Mouse (Mus musculus) hindbrain, embryonic 11.5 days (tissue): Measurements from ENCODE around the gene E2f8. TPM values are rescaled to one million over a fixed set of nuclear protein-coding genes. Genes with fewer than 3 reads are reported as not detected.

Experiments
- ATAC-seq: fragments of 200-750 bp; cut with Nextera tagmentation; 2 replicates; pipeline ENCODE4 v1.8.0; 2017; ENCODE audit warnings: mild to moderate bottlenecking, moderate TSS enrichment, moderate library complexity; ENCODE audit not compliant: low FRiP score
- DNase-seq: peaks from one replicate; pipeline ENCODE4 v3.0.0-alpha.2; 2015; ENCODE audit warnings: low spot score
- H3K27ac ChIP-seq: fragments of 300-500 bp; sonication (generic); 2 replicates; pipeline ENCODE4 v1.5.1; 2014; ENCODE audit warnings: mild to moderate bottlenecking, low read depth, low read length
- H3K27me3 ChIP-seq: fragments of 300-500 bp; sonication (generic); 2 replicates; pipeline ENCODE4 v1.6.1; 2014; ENCODE audit warnings: mild to moderate bottlenecking, low read length, moderate library complexity, mixed read lengths; ENCODE audit not compliant: control insufficient read depth, insufficient read depth
- H3K36me3 ChIP-seq: fragments of 300-500 bp; sonication (generic); 2 replicates; pipeline ENCODE4 v1.6.1; 2014; ENCODE audit warnings: mild to moderate bottlenecking, low read length, moderate library complexity, mixed read lengths; ENCODE audit not compliant: control insufficient read depth, insufficient read depth
- H3K4me1 ChIP-seq: fragments of 300-500 bp; sonication (generic); replicated peaks from 2 replicates; pipeline ENCODE4 v1.6.1; 2014; ENCODE audit warnings: low read length, mixed read lengths; ENCODE audit not compliant: control insufficient read depth, insufficient read depth
- H3K4me2 ChIP-seq: fragments of 300-500 bp; sonication (generic); replicated peaks from 2 replicates; pipeline ENCODE4 v1.6.1; 2014; ENCODE audit warnings: mild to moderate bottlenecking, low read depth, low read length
- H3K4me3 ChIP-seq: fragments of 300-500 bp; sonication (generic); 2 replicates; pipeline ENCODE4 v1.5.1; 2014; ENCODE audit warnings: low read depth, low read length
- H3K9ac ChIP-seq: fragments of 300-500 bp; sonication (generic); 2 replicates; pipeline ENCODE4 v1.6.1; 2014; ENCODE audit warnings: low read depth, low read length
- H3K9me3 ChIP-seq: fragments of 300-500 bp; sonication (generic); 2 replicates; pipeline ENCODE4 v1.6.1; 2016; ENCODE audit warnings: low read length; ENCODE audit not compliant: control insufficient read depth
- whole genome bisulfite sequencing: fragments of 180-500 bp; shearing (Covaris S2); extraction: QIAGEN DNeasy Blood & Tissue Kit; methylation state at CpG from one replicate; pipeline ENCODE4 v1.1.7; 2014; 5-methylcytosine and 5-hydroxymethylcytosine counted together
- polyA plus RNA-seq: library from polyadenylated mRNA; unstranded; fragments of >200 nt; fragmentation: Nextera tagmentation; extraction: Ambion mirVana; gene quantifications from 2 replicates; pipeline ENCODE4 v1.2.1, GENCODE M21; 2014

The E2f8 gene
- polyA plus RNA-seq, 1 experiment from 2014 or later: 17.1 TPM

DNA sequence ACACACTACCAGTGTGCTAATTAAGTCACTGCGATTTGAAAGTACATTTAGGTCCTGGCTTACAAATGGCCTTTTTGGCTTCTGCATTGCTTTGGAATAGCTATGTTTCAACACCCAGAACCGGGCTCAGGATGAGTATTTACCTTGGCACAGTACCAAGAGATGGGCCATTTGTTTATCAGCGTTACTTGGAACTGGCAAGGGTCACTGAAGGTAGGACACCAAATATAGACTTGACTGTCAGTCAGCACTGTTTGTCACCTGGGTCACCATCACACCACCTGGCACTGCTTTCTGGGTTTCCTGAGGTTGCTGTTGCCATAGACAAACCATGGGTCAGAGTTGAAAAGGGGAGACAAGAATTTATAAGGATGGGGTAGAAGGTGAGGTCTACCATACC, 39.0 kb downstream of the E2f8 start:
- no peak overlapping the region for H3K4me3 ChIP-seq
- no peaks in the 10 kb centered on the region for H3K4me1 ChIP-seq
- H3K27me3 ChIP-seq: peaks cover 70% of the 10 kb centered on the region
- ATAC-seq (no peak), DNase-seq (no peak)
- H3K27ac ChIP-seq: no peak overlapping the region
- no peak overlapping the region for H3K4me2 ChIP-seq
- no peak overlapping the region for H3K9ac ChIP-seq
- H3K9me3 ChIP-seq: no peaks in the 10 kb centered on the region
- H3K36me3 ChIP-seq: no peaks in the 10 kb centered on the region
- 83% methylated on average over 3 of the region's 3 CpGs for WGBS

DNA sequence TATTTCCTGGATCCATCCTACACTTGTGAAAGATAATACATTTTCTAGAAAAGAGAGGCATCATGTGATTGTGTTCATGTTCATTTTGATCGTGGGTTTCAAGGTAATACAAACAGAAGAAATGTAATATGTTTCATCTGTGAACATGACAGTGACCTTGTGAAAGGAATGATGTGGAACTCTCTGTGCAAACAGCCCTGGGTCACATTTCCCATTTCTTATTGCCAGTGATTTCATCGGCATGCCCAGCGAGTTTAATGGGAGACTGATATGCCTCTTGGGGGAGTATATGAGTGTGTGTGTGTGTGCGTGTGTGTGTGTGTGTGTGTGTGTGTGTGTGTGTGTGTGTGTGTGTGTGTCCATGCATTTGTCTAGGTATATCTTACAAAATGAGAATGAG, 39.9 kb downstream of the E2f8 start:
- peaks cover 72% of the 10 kb centered on the region for H3K27me3 ChIP-seq

GRCm38 (mm10) chr7:48840545-48840944, 40.9 kb downstream of the E2f8 start:
- H3K9ac ChIP-seq: no peak overlapping the region
- no peak overlapping the region for H3K27ac ChIP-seq
- no peaks in the 10 kb centered on the region for H3K36me3 ChIP-seq
- no peak overlapping the region for H3K4me2 ChIP-seq
- H3K9me3 ChIP-seq: no peaks in the 10 kb centered on the region
- no peaks in the 10 kb centered on the region for H3K4me1 ChIP-seq
- DNase-seq (no peak), ATAC-seq (no peak)
- H3K4me3 ChIP-seq: no peak overlapping the region
- WGBS: 94% methylated on average over 2 of the region's 2 CpGs
- H3K27me3 ChIP-seq: peaks cover 74% of the 10 kb centered on the region

More for the DNA sequence above, 39.9 kb downstream of the E2f8 start:
- H3K4me3 ChIP-seq: no peak overlapping the region
- no peak overlapping the region for H3K4me2 ChIP-seq
- H3K36me3 ChIP-seq: no peaks in the 10 kb centered on the region
- H3K27ac ChIP-seq: no peak overlapping the region
- no peak overlapping the region for H3K9ac ChIP-seq
- H3K4me1 ChIP-seq: no peaks in the 10 kb centered on the region
- WGBS: 84% methylated on average over 4 of the region's 4 CpGs
- no peak for ATAC-seq
- no peaks in the 10 kb centered on the region for H3K9me3 ChIP-seq
- no peak for DNase-seq

GRCm38 (mm10) chr7:48838434-48838833, 43.0 kb downstream of the E2f8 start:
- H3K27me3 ChIP-seq: peaks cover 63% of the 10 kb centered on the region
- 63% methylated on average over 2 of the region's 2 CpGs for WGBS
- no peak overlapping the region for H3K9ac ChIP-seq
- peaks cover 3% of the 10 kb centered on the region; the same call in 1 of the 2 replicates for H3K4me1 ChIP-seq
- no peaks in the 10 kb centered on the region for H3K9me3 ChIP-seq
- no peaks in the 10 kb centered on the region for H3K36me3 ChIP-seq
- no peak for ATAC-seq
- DNase-seq: no peak
- H3K4me2 ChIP-seq: no peak overlapping the region
- no peak overlapping the region for H3K27ac ChIP-seq
- H3K4me3 ChIP-seq: no peak overlapping the region

- Histone ChIP-seq H3K27me3 (peaks cover 65% of the 10 kb centered on the region), H3K36me3 (no peaks in the 10 kb centered on the region), H3K4me3 (no peak overlapping the region), H3K27ac (no peak overlapping the region), H3K4me2 (no peak overlapping the region), H3K9ac (no peak overlapping the region), H3K9me3 (no peaks in the 10 kb centered on the region), H3K4me1 (peaks cover 3% of the 10 kb centered on the region; the same call in 1 of the 2 replicates)
- ATAC-seq (no peak), DNase-seq (no peak)
- WGBS: 84% methylated on average over 6 of the region's 6 CpGs
Measured at GRCm38 (mm10) chr7:48836949-48837348, 44.4 kb downstream of the E2f8 start.

- Histone ChIP-seq H3K4me1 (peaks cover 3% of the 10 kb centered on the region; the same call in 1 of the 2 replicates), H3K9me3 (no peaks in the 10 kb centered on the region), H3K27me3 (peaks cover 70% of the 10 kb centered on the region), H3K4me2 (no peak overlapping the region), H3K4me3 (no peak overlapping the region), H3K9ac (no peak overlapping the region), H3K27ac (no peak overlapping the region), H3K36me3 (no peaks in the 10 kb centered on the region)
- DNase-seq (peak; percentile 37), ATAC-seq (peak; percentile 68)
- WGBS: 45% methylated on average over 12 of the region's 12 CpGs
Measured at GRCm38 (mm10) chr7:48834989-48835626, 46.3 kb downstream of the E2f8 start.

DNA sequence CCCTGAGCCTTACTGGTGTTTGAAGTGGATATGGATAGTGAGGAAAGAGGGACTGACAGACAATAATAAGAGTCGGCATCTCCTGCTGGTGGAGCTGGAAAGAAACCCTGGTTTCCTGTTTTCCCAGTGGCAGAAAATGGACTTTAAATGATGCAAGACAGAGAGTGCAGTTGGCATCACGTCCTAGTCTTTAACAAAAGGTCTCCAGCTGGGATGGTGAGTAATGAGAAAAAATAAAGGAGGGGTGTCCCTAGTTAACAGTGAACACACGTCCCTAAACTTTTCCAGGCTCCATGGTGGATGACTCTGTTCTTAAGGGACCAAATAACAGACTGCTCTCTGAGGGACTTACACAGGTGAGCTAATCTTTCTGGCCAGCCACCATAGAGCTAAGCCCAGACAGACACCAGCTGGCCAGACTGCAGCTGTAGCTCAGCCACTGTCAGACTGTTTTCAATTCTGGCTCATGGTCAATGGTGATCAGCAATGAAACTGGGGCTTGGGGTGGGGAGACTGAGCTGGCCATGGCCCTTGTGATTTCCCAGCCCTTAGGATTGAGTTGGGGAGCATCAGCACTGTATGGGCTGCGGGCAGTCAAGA, 46.9 kb downstream of the E2f8 start:
- Histone ChIP-seq H3K27me3 (peaks cover 65% of the 10 kb centered on the region), H3K4me1 (peaks cover 3% of the 10 kb centered on the region; the same call in 1 of the 2 replicates), H3K9me3 (no peaks in the 10 kb centered on the region), H3K27ac (no peak overlapping the region), H3K4me2 (no peak overlapping the region), H3K36me3 (no peaks in the 10 kb centered on the region), H3K9ac (no peak overlapping the region), H3K4me3 (no peak overlapping the region)
- 43% methylated on average over 4 of the region's 4 CpGs for WGBS
- DNase-seq (peak; percentile 28), ATAC-seq (peak; percentile 45)

- no peak for DNase-seq
- Histone ChIP-seq H3K4me2 (no peak overlapping the region), H3K27ac (no peak overlapping the region), H3K27me3 (peaks cover 63% of the 10 kb centered on the region), H3K9ac (no peak overlapping the region), H3K36me3 (no peaks in the 10 kb centered on the region), H3K9me3 (no peaks in the 10 kb centered on the region), H3K4me3 (no peak overlapping the region), H3K4me1 (peaks cover 3% of the 10 kb centered on the region; the same call in 1 of the 2 replicates)
- WGBS: 81% methylated on average over 1 of the region's 1 CpGs
- ATAC-seq: no peak
Measured at GRCm38 (mm10) chr7:48832735-48833134, 48.7 kb downstream of the E2f8 start.

DNA sequence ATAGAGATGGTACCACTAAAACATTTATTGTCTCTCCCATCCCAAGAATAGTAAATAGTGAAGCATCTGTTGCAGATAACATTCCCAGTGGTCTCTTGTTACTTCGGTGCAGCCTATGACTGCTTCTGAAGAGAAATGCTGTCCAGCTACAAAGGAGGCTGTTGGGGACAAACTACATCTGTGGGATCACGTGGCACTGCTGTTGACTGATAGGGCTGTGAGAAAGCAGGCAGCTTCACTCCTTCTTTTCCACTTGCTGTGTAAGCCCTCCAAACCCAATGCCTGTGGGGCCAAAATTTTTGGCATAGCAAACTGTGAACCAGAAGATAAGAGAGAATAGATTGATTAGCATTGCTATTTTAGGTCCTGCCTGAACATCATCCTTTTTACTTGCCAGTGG, 51.0 kb downstream of the E2f8 start:
- 63% methylated on average over 2 of the region's 2 CpGs for WGBS
- Histone ChIP-seq H3K27me3 (peaks cover 50% of the 10 kb centered on the region), H3K27ac (no peak overlapping the region), H3K9me3 (no peaks in the 10 kb centered on the region), H3K4me2 (no peak overlapping the region), H3K4me1 (peaks cover 2% of the 10 kb centered on the region; the same call in 1 of the 2 replicates), H3K9ac (no peak overlapping the region), H3K36me3 (peaks cover 5% of the 10 kb centered on the region; the same call in 1 of the 2 replicates), H3K4me3 (no peak overlapping the region)
- ATAC-seq: no peak
- DNase-seq: no peak
